Mouse (Mus musculus) lung, adult 2 months (tissue): ENCODE measurements around the gene Mboat7. TPM values are rescaled to one million over a fixed set of nuclear protein-coding genes. Genes with fewer than 3 reads are reported as not detected.

ENCODE experiments used
- DNase-seq: peaks from one replicate; pipeline ENCODE4 v3.0.0; 2022
- H3K4me1 ChIP-seq: fragments of 200-500 bp; 2 replicates; pipeline ENCODE4 v1.6.1; 2011; ENCODE audit warnings: low read length; ENCODE audit not compliant: control insufficient read depth, insufficient read depth
- H3K4me3 ChIP-seq: fragments of 200-500 bp; replicated peaks from 2 replicates; pipeline ENCODE3; 2011; ENCODE audit warnings: low read depth, mild to moderate bottlenecking, control low read depth, low read length; ENCODE audit errors: extremely low read depth
- CTCF ChIP-seq: fragments of 200-500 bp; IDR thresholded peaks from 2 replicates; pipeline ENCODE4 v1.5.1; 2011; ENCODE audit warnings: mild to moderate bottlenecking, low read length, control low read depth; ENCODE audit not compliant: insufficient read depth
- POLR2A ChIP-seq: fragments of 200-500 bp; IDR thresholded peaks from 2 replicates; pipeline ENCODE4 v1.6.1; 2011; ENCODE audit warnings: low read depth, mild to moderate bottlenecking, control low read depth, low read length, borderline replicate concordance; ENCODE audit errors: extremely low read depth
- WGBS: fragments of 180-500 bp; shearing (Covaris S2); methylation state at CpG from one replicate; pipeline ENCODE4 v1.1.7; 2018; 5-methylcytosine and 5-hydroxymethylcytosine counted together
- polyA plus RNA-seq: library from polyadenylated mRNA; depleted of rRNA; stranded (reverse); fragments of >200 nt; gene quantifications from 2 replicates; pipeline ENCODE4 v1.2.3, GENCODE M21; 2012; rRNA removed

The Mboat7 gene
- polyA plus RNA-seq, 1 experiment = 60.1 TPM

DNA sequence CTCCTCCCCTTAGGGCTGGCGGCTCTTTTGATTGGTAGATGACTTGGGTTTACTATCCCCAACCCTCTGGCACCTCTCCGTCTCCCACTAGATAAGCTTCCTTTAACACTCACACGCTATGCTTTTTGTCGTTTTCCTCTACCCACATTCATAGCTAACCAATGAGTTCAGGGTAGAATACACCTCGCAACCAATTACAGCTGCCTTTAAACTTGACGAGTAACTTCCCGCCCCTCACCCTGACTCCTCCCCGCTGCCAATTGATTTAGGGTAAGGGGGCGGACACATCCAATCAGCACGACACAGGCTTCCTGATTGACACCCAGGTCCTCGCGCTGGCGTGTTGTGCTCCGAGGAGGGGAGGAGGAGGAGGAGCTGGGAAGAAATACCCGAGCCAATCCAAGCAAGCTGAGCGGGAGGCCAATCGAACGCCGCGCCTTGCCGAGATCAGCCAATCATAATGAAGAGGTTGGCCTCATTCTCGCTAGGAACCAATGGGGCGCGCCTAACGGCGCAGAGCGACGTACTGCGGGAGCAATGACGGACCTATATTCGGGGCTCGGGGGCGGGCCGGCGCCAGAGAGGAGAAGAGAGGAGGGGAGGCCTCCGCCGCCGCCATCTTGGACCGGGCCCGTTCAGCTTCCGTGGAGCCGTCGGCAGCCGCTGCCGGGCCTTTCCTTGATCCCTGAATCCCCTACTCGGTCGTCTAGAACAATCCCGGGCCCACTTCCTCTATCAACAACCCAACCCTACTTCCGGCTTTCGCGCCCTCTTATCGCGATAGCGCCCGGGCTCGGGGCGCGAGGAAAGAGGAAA, 48.4 kb downstream of the Mboat7 start, which contains the start of gene Cnot3:
Gene Cnot3 (plus strand): TSS at position 597 of the 816 bp plus-strand sequence.
- peak; percentile 95 for DNase-seq
- Histone ChIP-seq H3K4me3 (peak within 1 kb of the TSS; percentile 82), H3K4me1 (peaks cover 15% of the 10 kb centered on the region; the same call in 1 of the 2 replicates)
- TF ChIP-seq CTCF = no peak
- peak; percentile 81; the same call in 1 of the 2 replicates for TF ChIP-seq POLR2A
- 1% methylated on average over 55 of the region's 58 CpGs for WGBS

GRCm38 (mm10) chr7:3644348-3644671, 49.0 kb downstream of the Mboat7 start:
- peak overlapping the region; percentile 31 for H3K4me3 ChIP-seq
- DNase-seq = no peak
- TF ChIP-seq POLR2A = no peak
- no peak for TF ChIP-seq CTCF

DNA sequence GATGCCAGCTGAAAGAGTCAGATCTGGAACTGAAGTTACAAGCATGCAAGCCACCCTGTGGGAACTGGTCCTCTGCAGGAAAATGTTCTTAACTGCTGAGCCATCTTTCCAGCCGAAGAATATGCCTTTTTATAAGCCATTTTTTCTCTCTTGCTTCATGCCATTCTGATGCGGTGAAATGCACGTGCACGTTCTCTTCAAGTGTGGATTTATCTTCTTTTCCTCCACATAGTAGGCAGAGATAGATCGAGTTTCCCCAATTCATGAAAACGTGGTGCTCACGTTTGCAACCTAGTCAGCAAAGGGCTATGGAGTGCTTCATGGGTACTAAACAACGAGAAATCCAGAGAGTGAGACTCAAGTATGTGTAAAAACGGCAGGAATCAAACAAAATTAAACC, 49.5 kb downstream of the Mboat7 start:
- DNase-seq = no peak
- Histone ChIP-seq H3K4me3 (no peak overlapping the region), H3K4me1 (peaks cover 15% of the 10 kb centered on the region; the same call in 1 of the 2 replicates)
- 16% methylated on average over 9 of the region's 9 CpGs for WGBS
- TF ChIP-seq CTCF (no peak), POLR2A (no peak)

More at GRCm38 (mm10) chr7:3644348-3644671, 49.0 kb downstream of the Mboat7 start:
- peaks cover 15% of the 10 kb centered on the region; the same call in 1 of the 2 replicates for H3K4me1 ChIP-seq
- WGBS = under 1% methylated on average over 11 of the region's 11 CpGs

- H3K4me3 ChIP-seq = no peak overlapping the region
- DNase-seq = no peak
- WGBS = 61% methylated on average over 5 of the region's 5 CpGs
- peaks cover 15% of the 10 kb centered on the region; the same call in 1 of the 2 replicates for H3K4me1 ChIP-seq
- no peak for TF ChIP-seq POLR2A
- no peak for TF ChIP-seq CTCF
Observed at GRCm38 (mm10) chr7:3643412-3643811, 49.9 kb downstream of the Mboat7 start.

GRCm38 (mm10) chr7:3630478-3630815, 62.9 kb downstream of the Mboat7 start:
- Histone ChIP-seq H3K4me1 (peaks cover 14% of the 10 kb centered on the region), H3K4me3 (peak overlapping the region; percentile 94)
- no peak for DNase-seq
- 49% methylated on average over 3 of the region's 3 CpGs for WGBS
- TF ChIP-seq POLR2A (no peak), CTCF (no peak)

DNA sequence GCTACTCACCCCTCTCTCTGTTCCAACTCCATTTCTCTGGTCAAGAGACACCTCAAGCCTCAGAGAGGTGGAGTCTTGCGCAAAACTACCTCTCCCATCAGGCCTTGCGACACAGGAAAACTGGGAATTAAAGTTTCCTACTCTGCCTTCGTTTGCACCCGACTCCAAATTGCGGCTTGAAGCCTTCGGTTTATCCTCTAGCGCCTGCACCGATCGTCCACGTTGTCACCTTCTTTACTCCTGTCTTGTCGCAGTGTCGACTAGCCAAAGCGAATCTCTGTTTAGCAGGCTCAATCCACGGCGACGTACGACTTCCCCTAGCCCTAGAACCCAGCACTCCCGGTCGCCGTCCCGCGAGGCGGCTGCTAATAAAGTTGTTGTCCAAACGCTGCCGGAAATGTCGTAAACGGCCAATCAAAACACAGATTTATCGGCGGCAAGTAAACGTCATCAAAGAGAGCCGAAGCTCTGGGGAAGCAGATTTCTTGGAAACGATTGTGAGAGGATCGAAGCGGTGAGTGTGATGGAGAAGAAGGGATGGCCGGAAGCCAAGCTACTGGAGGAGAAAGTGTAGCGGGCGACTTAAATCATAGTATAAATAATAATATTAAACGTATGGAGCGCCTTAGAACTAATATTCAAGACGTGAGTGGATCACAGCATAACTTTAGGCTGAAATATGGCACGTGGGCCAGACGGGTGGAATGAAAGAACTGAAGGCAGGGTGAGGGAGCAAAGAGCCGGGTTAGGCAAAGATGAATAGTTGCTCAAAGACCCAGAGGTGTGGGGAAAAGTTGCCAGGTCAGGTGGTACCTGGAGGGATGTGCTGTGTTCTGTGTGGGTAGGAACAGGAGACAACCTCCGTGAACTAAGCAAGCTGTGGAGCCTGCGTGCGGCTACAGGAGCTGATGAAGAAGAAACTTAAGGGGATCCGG, 63.5 kb downstream of the Mboat7 start, which contains the start of the genes Tfpt and Prpf31:
Gene Tfpt (minus strand): TSS at position 387 of the 935 bp plus-strand sequence.
Gene Prpf31 (plus strand): TSS at position 443 of the 935 bp plus-strand sequence.
- DNase-seq = peak; percentile 94
- Histone ChIP-seq H3K4me1 (peaks cover 14% of the 10 kb centered on the region), H3K4me3 (peak within 1 kb of the TSS; percentile 94)
- TF ChIP-seq POLR2A (peak; percentile 67; the same call in 1 of the 2 replicates), CTCF (no peak)
- 1% methylated on average over 47 of the region's 47 CpGs for WGBS

GRCm38 (mm10) chr7:3629030-3629429, 64.3 kb downstream of the Mboat7 start:
- WGBS = 28% methylated on average over 4 of the region's 4 CpGs
- no peak for DNase-seq
- peak overlapping the region; percentile 94 for H3K4me3 ChIP-seq
- TF ChIP-seq CTCF = no peak
- no peak for TF ChIP-seq POLR2A
- peaks cover 14% of the 10 kb centered on the region for H3K4me1 ChIP-seq

Other genes starting within 250 kb of the Mboat7 start
- gene Tarm1, start 190.9 kb downstream of the Mboat7 start, polyA plus RNA-seq = 0.07 and 0.25 TPM in 2 replicates
- 0.18 and 0.28 TPM in 2 replicates for gene Oscar, start 77.4 kb downstream of the Mboat7 start, polyA plus RNA-seq
- 151 and 167 TPM in 2 replicates for gene Ndufa3, start 76.2 kb downstream of the Mboat7 start, polyA plus RNA-seq
- gene Tfpt, start 63.6 kb downstream of the Mboat7 start, polyA plus RNA-seq = 6.3 and 8.2 TPM in 2 replicates
- gene Prpf31, start 63.5 kb downstream of the Mboat7 start, polyA plus RNA-seq = 19.2 and 24.9 TPM in 2 replicates
- 59.6 and 62.2 TPM in 2 replicates for gene Cnot3, start 48.3 kb downstream of the Mboat7 start, polyA plus RNA-seq
- gene Leng1, start 27.7 kb downstream of the Mboat7 start, polyA plus RNA-seq = 3.0 and 3.8 TPM in 2 replicates
- 79.8 and 83.7 TPM in 2 replicates for gene Tmc4, start 16.0 kb downstream of the Mboat7 start, polyA plus RNA-seq
- gene Tsen34, start 660 bp downstream of the Mboat7 start, polyA plus RNA-seq = 100.0 and 102 TPM in 2 replicates
- 1,077 and 1,126 TPM in 2 replicates for gene Rps9, start 10.5 kb upstream of the Mboat7 start, polyA plus RNA-seq
- gene Pirb, start 26.9 kb upstream of the Mboat7 start, polyA plus RNA-seq = 15.3 and 27.7 TPM in 2 replicates
- 0.78 and 1.4 TPM in 2 replicates for gene Gm15448, start 132.2 kb upstream of the Mboat7 start, polyA plus RNA-seq
- gene Pira2, start 151.5 kb upstream of the Mboat7 start, polyA plus RNA-seq = 1.4 and 2.8 TPM in 2 replicates
- 2.4 and 5.1 TPM in 2 replicates for gene Gm14548, start 204.6 kb upstream of the Mboat7 start, polyA plus RNA-seq
- 4.0 and 4.3 TPM in 2 replicates for gene Lilra6, start 222.0 kb upstream of the Mboat7 start, polyA plus RNA-seq